Mouse (Mus musculus) midbrain, postnatal 0 days (tissue): Measurements from ENCODE around the gene Gm3233. TPM values are rescaled to one million over a fixed set of nuclear protein-coding genes. Genes with fewer than 3 reads are reported as not detected.
"Not testable (repeated sequence)": the region's sequence is repeated elsewhere in the genome, so short reads cannot be mapped to it uniquely, and the experiment has no call there.

Source experiments
- ATAC-seq: fragments of 200-750 bp; cut with Nextera tagmentation; 2 replicates; pipeline ENCODE4 v1.8.0; 2017; ENCODE audit warnings: moderate number of reproducible peaks, mild to moderate bottlenecking, moderate TSS enrichment, moderate library complexity; ENCODE audit not compliant: low FRiP score
- DNase-seq: peaks from one replicate; pipeline ENCODE4 v3.0.0-alpha.2; 2015; ENCODE audit warnings: low spot score
- H3K27ac ChIP-seq: fragments of 300-500 bp; sonication (generic); 2 replicates; pipeline ENCODE4 v1.5.1; 2014; ENCODE audit warnings: low read depth, mild to moderate bottlenecking, low read length, mixed read lengths
- H3K27me3 ChIP-seq: fragments of 300-500 bp; sonication (generic); 2 replicates; pipeline ENCODE4 v1.6.1; 2014; ENCODE audit warnings: low read length, control low read depth, mixed read lengths; ENCODE audit not compliant: insufficient read depth
- H3K36me3 ChIP-seq: fragments of 300-500 bp; sonication (generic); 2 replicates; pipeline ENCODE4 v1.6.1; 2014; ENCODE audit warnings: low read length, control low read depth, mixed read lengths; ENCODE audit not compliant: insufficient read depth
- H3K4me1 ChIP-seq: fragments of 300-500 bp; sonication (generic); 2 replicates; pipeline ENCODE4 v1.6.1; 2014; ENCODE audit warnings: mild to moderate bottlenecking, control low read depth, antibody characterized with exemption, low read length, mixed read lengths; ENCODE audit not compliant: insufficient read depth
- H3K4me2 ChIP-seq: fragments of 300-500 bp; sonication (generic); 2 replicates; pipeline ENCODE4 v1.6.1; 2014; ENCODE audit warnings: low read depth, mild to moderate bottlenecking, low read length, mixed read lengths; ENCODE audit not compliant: poor library complexity, severe bottlenecking
- H3K4me3 ChIP-seq: fragments of 300-500 bp; sonication (generic); 2 replicates; pipeline ENCODE4 v1.5.1; 2014; ENCODE audit warnings: low read depth, mild to moderate bottlenecking, low read length, moderate library complexity
- H3K9ac ChIP-seq: fragments of 300-500 bp; sonication (generic); replicated peaks from 2 replicates; pipeline ENCODE4 v1.6.1; 2014; ENCODE audit warnings: mild to moderate bottlenecking, low read length, moderate library complexity, mixed read lengths; ENCODE audit not compliant: poor library complexity, severe bottlenecking
- H3K9me3 ChIP-seq: fragments of 300-500 bp; sonication (generic); 2 replicates; pipeline ENCODE4 v1.6.1; 2016; ENCODE audit warnings: low read length, control low read depth
- CTCF ChIP-seq: IDR thresholded peaks from 2 replicates; pipeline ENCODE4 v1.5.1; 2016; ENCODE audit warnings: antibody characterized with exemption, mild to moderate bottlenecking
- WGBS: fragments of 180-500 bp; shearing (Covaris S2); extraction: QIAGEN DNeasy Blood & Tissue Kit; methylation state at CpG from one replicate; pipeline ENCODE4 v1.1.7; 2014; 5-methylcytosine and 5-hydroxymethylcytosine counted together
- polyA plus RNA-seq: library from polyadenylated mRNA; unstranded; fragments of >200 nt; fragmentation: Nextera tagmentation; extraction: Ambion mirVana; gene quantifications from 2 replicates; pipeline ENCODE4 v1.2.1, GENCODE M21; 2015
- total RNA-seq: library from RNA; depleted of rRNA; stranded (reverse); fragments of >200 nt; gene quantifications from 2 replicates; pipeline ENCODE4 v1.2.3, GENCODE M21; 2014

The Gm3233 gene
- total and polyA plus RNA-seq, 2 experiments from 2014 or later = not detected

DNA sequence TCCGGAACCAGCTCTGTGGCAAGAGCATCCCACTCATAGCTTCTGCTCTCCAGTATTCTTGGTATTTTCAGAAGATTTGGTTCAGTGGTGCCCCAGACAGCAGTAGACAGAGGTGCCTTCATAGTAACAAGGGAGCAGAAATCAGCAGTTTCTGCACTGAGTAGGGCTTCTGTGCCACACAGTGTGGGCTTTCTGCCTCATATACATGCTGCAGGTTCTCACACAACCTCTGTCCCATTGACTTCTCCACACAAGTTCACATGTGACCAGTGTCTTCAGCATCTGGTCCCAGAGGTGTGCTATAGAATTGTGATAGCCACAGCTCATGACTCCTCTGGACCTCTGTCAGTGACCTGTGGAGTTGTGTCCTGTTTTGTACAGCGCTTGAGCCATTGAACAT lies 29.1 kb upstream of the Gm3233 start:
- DNase-seq (no peak), ATAC-seq (no peak)
- Histone ChIP-seq H3K4me1 (no peaks in the 10 kb centered on the region), H3K27me3 (no peaks in the 10 kb centered on the region), H3K9me3 (no peaks in the 10 kb centered on the region), H3K36me3 (no peaks in the 10 kb centered on the region), H3K27ac (no peak overlapping the region), H3K4me2 (no peak overlapping the region), H3K4me3 (no peak overlapping the region), H3K9ac (no peak overlapping the region)
- WGBS = 88% methylated on average over 2 of the region's 2 CpGs
- no peak for TF ChIP-seq CTCF

DNA sequence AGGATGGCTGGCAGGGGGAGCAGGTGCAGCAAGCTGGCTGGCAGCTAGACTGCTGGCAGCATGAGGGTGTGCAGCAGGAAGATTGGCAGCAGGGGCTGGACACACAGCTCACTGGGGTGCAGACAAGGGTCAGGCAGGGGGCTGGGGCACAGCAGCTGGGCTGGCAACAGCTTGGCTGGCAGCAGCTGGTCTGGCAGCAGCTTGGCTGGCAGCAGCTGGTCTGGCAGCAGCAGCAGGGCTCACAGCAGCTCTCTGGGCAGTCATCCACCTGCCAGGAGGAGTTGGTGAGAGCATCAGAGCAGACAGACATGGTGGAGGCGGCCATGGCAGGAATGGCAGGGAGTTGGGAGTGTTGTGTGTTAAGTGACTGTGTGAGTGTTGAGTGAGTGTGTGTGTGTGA lies 28.4 kb upstream of the Gm3233 start, which contains the start of gene Gm7137:
Gene Gm7137, minus strand, starts transcription at position 325 of the 400 bp plus-strand sequence.
- not testable (repeated sequence) for H3K27me3 ChIP-seq, H3K4me2 ChIP-seq, DNase-seq, H3K4me1 ChIP-seq, H3K9me3 ChIP-seq, H3K27ac ChIP-seq, H3K9ac ChIP-seq, ATAC-seq, H3K4me3 ChIP-seq, H3K36me3 ChIP-seq
- WGBS = 86% methylated on average over 1 of the region's 1 CpGs

DNA sequence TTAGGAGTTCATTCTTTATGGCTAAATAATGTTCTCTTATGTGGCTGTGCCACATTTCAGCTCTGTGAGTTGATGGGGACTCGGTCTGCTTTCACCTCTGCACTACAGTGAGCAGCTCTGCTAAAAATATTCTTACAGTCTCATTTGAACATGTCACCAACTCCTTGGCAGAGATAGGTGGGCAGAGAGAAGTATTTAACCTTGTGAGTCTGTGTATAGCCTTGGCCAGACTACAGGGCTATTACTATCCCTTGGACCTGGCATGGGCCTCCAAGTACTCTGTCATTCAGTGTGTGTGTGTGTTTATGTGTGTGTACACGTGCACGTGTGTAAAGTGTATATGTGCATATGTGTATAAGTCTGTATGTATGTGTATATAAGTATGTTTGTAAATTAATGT lies 23.9 kb upstream of the Gm3233 start:
- not testable (repeated sequence) for H3K36me3 ChIP-seq, H3K27me3 ChIP-seq, H3K4me1 ChIP-seq, H3K27ac ChIP-seq, H3K9ac ChIP-seq, DNase-seq, ATAC-seq, H3K4me3 ChIP-seq, H3K4me2 ChIP-seq, H3K9me3 ChIP-seq
- 93% methylated on average over 1 of the region's 3 CpGs for WGBS

DNA sequence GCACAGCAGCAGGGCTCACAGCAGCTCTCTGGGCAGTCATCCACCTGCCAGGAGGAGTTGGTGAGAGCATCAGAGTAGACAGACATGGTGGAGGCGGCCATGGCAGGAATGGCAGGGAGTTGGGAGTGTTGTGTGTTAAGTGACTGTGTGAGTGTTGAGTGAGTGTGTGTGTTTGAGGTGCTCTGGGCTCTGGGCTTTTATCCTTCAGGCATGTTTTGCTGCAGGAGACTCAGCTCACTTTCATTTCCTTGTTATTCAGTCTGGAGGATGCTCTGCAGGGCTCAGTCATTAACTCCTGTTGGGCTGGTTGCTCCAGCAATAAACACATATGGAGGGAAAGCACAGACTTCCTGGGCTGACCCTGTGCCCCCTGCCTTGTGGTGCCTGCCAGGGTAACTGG lies 23.0 kb upstream of the Gm3233 start, which contains the start of gene Gm3250:
Gene Gm3250, minus strand, starts transcription at position 101 of the 400 bp plus-strand sequence.
- whole genome bisulfite sequencing = no CpG with 5 or more reads among the region's 1 CpGs
- H3K36me3 ChIP-seq, H3K4me2 ChIP-seq, H3K4me1 ChIP-seq, H3K4me3 ChIP-seq, DNase-seq, H3K9me3 ChIP-seq, H3K27ac ChIP-seq, H3K27me3 ChIP-seq, H3K9ac ChIP-seq, ATAC-seq: not testable (repeated sequence)

DNA sequence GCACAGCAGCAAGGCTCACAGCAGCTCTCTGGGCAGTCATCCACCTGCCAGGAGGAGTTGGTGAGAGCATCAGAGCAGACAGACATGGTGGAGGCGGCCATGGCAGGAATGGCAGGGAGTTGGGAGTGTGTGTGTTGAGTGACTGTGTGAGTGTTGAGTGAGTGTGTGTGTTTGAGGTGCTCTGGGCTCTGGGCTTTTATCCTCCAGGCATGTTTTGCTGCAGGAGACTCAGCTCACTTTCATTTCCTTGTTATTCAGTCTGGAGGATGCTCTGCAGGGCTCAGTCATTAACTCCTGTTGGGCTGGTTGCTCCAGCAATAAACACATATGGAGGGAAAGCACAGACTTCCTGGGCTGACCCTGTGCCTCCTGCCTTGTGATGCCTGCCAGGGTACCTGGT lies 17.4 kb upstream of the Gm3233 start, which contains the start of gene Gm7138:
Gene Gm7138, minus strand, starts transcription at position 101 of the 400 bp plus-strand sequence.
- not testable (repeated sequence) for H3K4me1 ChIP-seq, H3K9me3 ChIP-seq, H3K27ac ChIP-seq, DNase-seq, H3K9ac ChIP-seq, ATAC-seq, H3K27me3 ChIP-seq, H3K36me3 ChIP-seq, H3K4me2 ChIP-seq, H3K4me3 ChIP-seq
- WGBS = 70% methylated on average over 1 of the region's 1 CpGs

DNA sequence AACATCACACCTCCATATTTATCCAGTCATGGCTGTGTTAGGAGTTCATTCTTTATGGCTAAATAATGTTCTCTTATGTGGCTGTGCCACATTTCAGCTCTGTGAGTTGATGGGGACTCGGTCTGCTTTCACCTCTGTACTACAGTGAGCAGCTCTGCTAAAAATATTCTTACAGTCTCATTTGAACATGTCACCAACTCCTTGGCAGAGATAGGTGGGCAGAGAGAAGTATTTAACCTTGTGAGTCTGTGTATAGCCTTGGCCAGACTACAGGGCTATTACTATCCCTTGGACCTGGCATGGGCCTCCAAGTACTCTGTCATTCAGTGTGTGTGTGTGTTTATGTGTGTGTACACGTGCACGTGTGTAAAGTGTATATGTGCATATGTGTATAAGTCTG lies 12.7 kb upstream of the Gm3233 start:
- not testable (repeated sequence) for H3K36me3 ChIP-seq, H3K27me3 ChIP-seq, H3K4me1 ChIP-seq, ATAC-seq, DNase-seq, H3K9ac ChIP-seq, H3K9me3 ChIP-seq, H3K27ac ChIP-seq, H3K4me3 ChIP-seq, H3K4me2 ChIP-seq
- WGBS = 88% methylated on average over 1 of the region's 3 CpGs

DNA sequence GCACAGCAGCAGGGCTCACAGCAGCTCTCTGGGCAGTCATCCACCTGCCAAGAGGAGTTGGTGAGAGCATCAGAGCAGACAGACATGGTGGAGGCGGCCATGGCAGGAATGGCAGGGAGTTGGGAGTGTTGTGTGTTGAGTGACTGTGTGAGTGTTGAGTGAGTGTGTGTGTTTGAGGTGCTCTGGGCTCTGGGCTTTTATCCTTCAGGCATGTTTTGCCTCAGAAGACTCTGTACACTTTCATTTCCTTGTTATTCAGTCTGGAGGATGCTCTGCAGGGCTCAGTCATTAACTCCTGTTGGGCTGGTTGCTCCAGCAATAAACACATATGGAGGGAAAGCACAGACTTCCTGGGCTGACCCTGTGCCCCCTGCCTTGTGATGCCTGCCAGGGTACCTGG lies 11.7 kb upstream of the Gm3233 start, which contains the start of gene Gm3238:
Gene Gm3238, minus strand, starts transcription at position 101 of the 400 bp plus-strand sequence.
- not testable (repeated sequence) for H3K27ac ChIP-seq, H3K9me3 ChIP-seq, H3K4me1 ChIP-seq, DNase-seq, H3K27me3 ChIP-seq, ATAC-seq, H3K9ac ChIP-seq, H3K36me3 ChIP-seq, H3K4me2 ChIP-seq, H3K4me3 ChIP-seq
- no CpG with 5 or more reads among the region's 1 CpGs for WGBS
